Mouse (Mus musculus) stomach, embryonic 14.5 days (tissue): ENCODE results near the gene Tmem8b. TPM values are rescaled to one million over a fixed set of nuclear protein-coding genes. Genes with fewer than 3 reads are reported as not detected.

Experiments used
- ATAC-seq: fragments of 200-750 bp; cut with Nextera tagmentation; 2 replicates; pipeline ENCODE4 v1.8.0; 2017; ENCODE audit warnings: low read depth, moderate TSS enrichment; ENCODE audit not compliant: insufficient number of reproducible peaks, insufficient read depth, low FRiP score
- H3K27ac ChIP-seq: fragments of 300-500 bp; sonication (generic); 2 replicates; pipeline ENCODE4 v1.5.1; 2014; ENCODE audit warnings: mild to moderate bottlenecking, low read length, moderate library complexity, mixed read lengths
- H3K27me3 ChIP-seq: fragments of 300-500 bp; sonication (generic); 2 replicates; pipeline ENCODE4 v1.6.1; 2014; ENCODE audit warnings: low read length, control low read depth, mixed read lengths; ENCODE audit not compliant: control insufficient read depth, insufficient read depth
- H3K36me3 ChIP-seq: fragments of 300-500 bp; sonication (generic); 2 replicates; pipeline ENCODE4 v1.6.1; 2014; ENCODE audit warnings: mild to moderate bottlenecking, control low read depth, low read length, moderate library complexity, mixed read lengths; ENCODE audit not compliant: control insufficient read depth, insufficient read depth
- H3K4me1 ChIP-seq: fragments of 300-500 bp; sonication (generic); 2 replicates; pipeline ENCODE4 v1.6.1; 2014; ENCODE audit warnings: low read length, control low read depth, mixed read lengths; ENCODE audit not compliant: control insufficient read depth, insufficient read depth
- H3K4me2 ChIP-seq: fragments of 300-500 bp; sonication (generic); replicated peaks from 2 replicates; pipeline ENCODE4 v1.6.1; 2014; ENCODE audit warnings: low read depth, low read length, control low read depth
- H3K4me3 ChIP-seq: fragments of 300-500 bp; sonication (generic); 2 replicates; pipeline ENCODE4 v1.5.1; 2014; ENCODE audit warnings: low read depth, low read length, control low read depth
- H3K9ac ChIP-seq: fragments of 300-500 bp; sonication (generic); replicated peaks from 2 replicates; pipeline ENCODE4 v1.6.1; 2014; ENCODE audit warnings: low read depth, mild to moderate bottlenecking, control low read depth, low read length, moderate library complexity, mixed read lengths
- H3K9me3 ChIP-seq: fragments of 300-500 bp; sonication (generic); 2 replicates; pipeline ENCODE4 v1.6.1; 2016; ENCODE audit warnings: low read depth, low read length, control low read depth; ENCODE audit not compliant: control insufficient read depth
- WGBS: fragments of 180-500 bp; shearing (Covaris S2); extraction: QIAGEN DNeasy Blood & Tissue Kit; methylation state at CpG from one replicate; pipeline ENCODE4 v1.1.7; 2014; 5-methylcytosine and 5-hydroxymethylcytosine counted together
- polyA plus RNA-seq: library from polyadenylated mRNA; unstranded; fragments of >200 nt; fragmentation: Nextera tagmentation; extraction: Ambion mirVana; gene quantifications from 2 replicates; pipeline ENCODE4 v1.2.1, GENCODE M21; 2014

Gene Tmem8b
- polyA plus RNA-seq, 1 experiment from 2014 or later, result 4.5 TPM

GRCm38 (mm10) chr4:43728576-43728954 lies 59.8 kb downstream of the Tmem8b start:
- Histone ChIP-seq H3K4me1 (peaks cover 32% of the 10 kb centered on the region), H3K9me3 (no peaks in the 10 kb centered on the region), H3K27ac (peak overlapping the region; percentile 36; the same call in 1 of the 2 replicates), H3K4me2 (no peak overlapping the region), H3K36me3 (no peaks in the 10 kb centered on the region), H3K27me3 (no peaks in the 10 kb centered on the region), H3K4me3 (no peak overlapping the region), H3K9ac (no peak overlapping the region)
- ATAC-seq, result 0 out of 2 replicates have a peak, but pooled peaks have one; percentile 65
- WGBS, result 23% methylated on average over 5 of the region's 5 CpGs

DNA sequence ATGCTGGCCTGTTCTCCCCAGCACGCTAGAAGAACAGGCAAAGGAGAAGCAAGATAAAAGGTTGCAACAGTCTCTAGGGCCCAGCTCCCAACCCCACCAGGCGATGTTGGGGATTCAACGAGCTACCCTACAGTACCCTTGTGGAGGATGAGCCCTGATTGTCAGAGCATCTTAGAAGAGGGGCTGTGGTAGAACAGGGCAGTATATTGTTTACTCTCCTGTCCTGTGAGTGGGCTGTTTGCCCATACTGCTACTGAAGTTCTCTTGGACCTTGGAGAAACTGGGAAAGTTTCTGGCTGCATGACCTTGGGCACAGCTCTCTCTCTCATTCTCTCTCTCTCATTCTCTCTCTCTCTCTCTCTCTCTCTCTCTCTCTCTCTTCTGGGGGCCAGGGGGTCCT lies 60.4 kb downstream of the Tmem8b start:
- WGBS, result 62% methylated on average over 3 of the region's 3 CpGs
- no peak for ATAC-seq
- H3K4me1 ChIP-seq, result peaks cover 32% of the 10 kb centered on the region
- H3K36me3 ChIP-seq, result no peaks in the 10 kb centered on the region
- H3K4me3 ChIP-seq, result no peak overlapping the region
- H3K27me3 ChIP-seq, result no peaks in the 10 kb centered on the region
- no peak overlapping the region for H3K4me2 ChIP-seq
- H3K9ac ChIP-seq, result no peak overlapping the region
- H3K9me3 ChIP-seq, result no peaks in the 10 kb centered on the region
- H3K27ac ChIP-seq, result no peak overlapping the region; the same call in 1 of the 2 replicates

- H3K9me3 ChIP-seq, result no peaks in the 10 kb centered on the region
- H3K27me3 ChIP-seq, result no peaks in the 10 kb centered on the region
- no peak within 1 kb of the TSS for H3K4me3 ChIP-seq
- H3K4me1 ChIP-seq, result peaks cover 32% of the 10 kb centered on the region
- H3K4me2 ChIP-seq, result no peak within 1 kb of the TSS
- H3K27ac ChIP-seq, result no peak within 1 kb of the TSS; the same call in 1 of the 2 replicates
- no peaks in the 10 kb centered on the region for H3K36me3 ChIP-seq
- H3K9ac ChIP-seq, result no peak within 1 kb of the TSS
- no peak for ATAC-seq
- WGBS, result 50% methylated on average over 14 of the region's 14 CpGs
Measured at GRCm38 (mm10) chr4:43729794-43730550, 61.2 kb downstream of the Tmem8b start, which contains the start of gene Spaar. Gene Spaar (plus strand): TSS chr4:43730034.

DNA sequence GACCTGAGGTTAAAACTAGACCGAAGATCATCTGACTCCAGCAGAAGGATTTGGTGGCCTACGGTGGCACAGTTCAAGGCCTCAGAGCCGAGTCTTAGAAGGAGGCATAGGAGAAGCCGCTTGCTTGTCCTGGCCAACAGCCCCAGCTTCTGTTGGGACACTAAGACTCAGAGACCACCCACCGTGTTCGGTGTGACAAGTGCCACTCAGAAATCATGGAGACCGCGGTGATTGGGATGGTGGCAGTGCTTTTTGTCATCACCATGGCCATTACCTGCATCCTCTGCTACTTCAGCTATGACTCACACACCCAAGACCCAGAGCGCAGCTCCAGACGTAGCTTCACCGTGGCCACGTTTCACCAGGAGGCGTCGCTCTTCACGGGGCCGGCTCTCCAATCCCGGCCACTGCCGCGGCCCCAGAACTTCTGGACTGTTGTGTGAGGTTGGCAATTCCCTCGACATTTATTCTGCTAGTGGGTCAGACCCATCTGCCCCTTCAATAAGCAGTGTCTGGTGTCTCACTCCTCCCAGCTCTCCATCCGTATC lies 62.1 kb downstream of the Tmem8b start:
- Histone ChIP-seq H3K4me2 (no peak overlapping the region), H3K4me1 (peaks cover 32% of the 10 kb centered on the region), H3K27ac (no peak overlapping the region), H3K4me3 (no peak overlapping the region), H3K36me3 (no peaks in the 10 kb centered on the region), H3K27me3 (no peaks in the 10 kb centered on the region), H3K9ac (no peak overlapping the region), H3K9me3 (no peaks in the 10 kb centered on the region)
- no peak for ATAC-seq
- 64% methylated on average over 21 of the region's 21 CpGs for WGBS

GRCm38 (mm10) chr4:43732171-43732570 lies 63.4 kb downstream of the Tmem8b start:
- Histone ChIP-seq H3K36me3 (no peaks in the 10 kb centered on the region), H3K27ac (no peak overlapping the region), H3K9ac (no peak overlapping the region), H3K4me2 (no peak overlapping the region), H3K4me3 (no peak overlapping the region), H3K9me3 (no peaks in the 10 kb centered on the region), H3K27me3 (no peaks in the 10 kb centered on the region), H3K4me1 (peaks cover 26% of the 10 kb centered on the region)
- ATAC-seq, result no peak
- 23% methylated on average over 1 of the region's 1 CpGs for whole genome bisulfite sequencing

- H3K4me3 ChIP-seq, result no peak overlapping the region
- H3K4me1 ChIP-seq, result peaks cover 20% of the 10 kb centered on the region
- H3K27me3 ChIP-seq, result no peaks in the 10 kb centered on the region
- WGBS, result 85% methylated on average over 5 of the region's 5 CpGs
- no peaks in the 10 kb centered on the region for H3K9me3 ChIP-seq
- no peak overlapping the region for H3K27ac ChIP-seq
- no peak overlapping the region for H3K9ac ChIP-seq
- no peaks in the 10 kb centered on the region for H3K36me3 ChIP-seq
- H3K4me2 ChIP-seq, result no peak overlapping the region
- no peak for ATAC-seq
Measured at GRCm38 (mm10) chr4:43733186-43733585, 64.4 kb downstream of the Tmem8b start.

DNA sequence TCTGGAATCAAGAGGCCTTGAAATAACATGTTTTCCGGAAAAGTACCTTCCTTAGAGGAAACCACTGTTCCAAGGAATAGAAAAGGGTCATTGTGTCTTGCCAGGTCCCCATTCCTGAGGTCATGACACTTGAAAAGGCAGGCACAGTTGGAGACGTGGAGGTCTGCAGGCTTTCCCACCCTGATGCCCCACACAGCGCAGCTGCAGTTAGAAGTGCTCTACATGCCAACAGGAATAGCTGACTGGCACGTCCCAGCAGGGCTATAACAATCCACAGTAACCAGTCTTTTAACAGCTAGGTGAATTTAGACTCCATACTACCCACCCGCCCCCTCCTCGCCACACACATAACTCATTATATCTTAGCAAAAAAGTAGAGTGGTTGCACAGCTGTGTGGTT lies 68.4 kb downstream of the Tmem8b start:
- WGBS, result 84% methylated on average over 6 of the region's 6 CpGs
- H3K4me2 ChIP-seq, result no peak overlapping the region
- H3K27ac ChIP-seq, result no peak overlapping the region
- no peaks in the 10 kb centered on the region for H3K27me3 ChIP-seq
- H3K9me3 ChIP-seq, result no peaks in the 10 kb centered on the region
- H3K36me3 ChIP-seq, result no peaks in the 10 kb centered on the region
- no peak for ATAC-seq
- H3K4me1 ChIP-seq, result no peaks in the 10 kb centered on the region
- no peak overlapping the region for H3K9ac ChIP-seq
- no peak overlapping the region for H3K4me3 ChIP-seq

GRCm38 (mm10) chr4:43738989-43739674 lies 70.4 kb downstream of the Tmem8b start:
- Histone ChIP-seq H3K4me3 (no peak overlapping the region), H3K9ac (no peak overlapping the region), H3K36me3 (no peaks in the 10 kb centered on the region), H3K4me2 (no peak overlapping the region), H3K4me1 (no peaks in the 10 kb centered on the region), H3K27me3 (no peaks in the 10 kb centered on the region), H3K9me3 (no peaks in the 10 kb centered on the region), H3K27ac (no peak overlapping the region)
- 65% methylated on average over 8 of the region's 8 CpGs for WGBS
- no peak for ATAC-seq
